Mouse (Mus musculus): Measurements from ENCODE around the gene Rev1. TPM values are rescaled to one million over a fixed set of nuclear protein-coding genes. Genes with fewer than 3 reads are reported as not detected.
"Not testable (repeated sequence)": the region's sequence is repeated elsewhere in the genome, so short reads cannot be mapped to it uniquely, and the experiment has no call there.

Gene Rev1
- polyA plus RNA-seq, 2 experiments: 13.0 to 14.6 TPM

GRCm38 (mm10) chr1:38103214-38103613, 26.4 kb downstream of the Rev1 start:
- DNase-seq (ENCODE audit: low read depth in 3 of 3, low spot score in 3 of 3) (no peak), ATAC-seq (ENCODE audit: insufficient read depth) (no peak)
- Histone ChIP-seq H3K4me3 (ENCODE audit: insufficient read depth in 1 of 2, low read depth in 2 of 2, low read length in 2 of 2) (no peak overlapping the region), H3K9me3 (ENCODE audit: control insufficient read depth, low read length) (no peaks in the 10 kb centered on the region), H3K27ac (no peak overlapping the region), H3K4me1 (replicated peaks; ENCODE audit: control insufficient read depth in 2 of 2, insufficient read depth in 2 of 2, low read length in 1 of 2) (peaks cover 0 to 2% of the 10 kb centered on the region in 2 experiments; a peak in 1 of 4 replicates), H3K27me3 (ENCODE audit: control insufficient read depth, insufficient read depth, low read length) (no peaks in the 10 kb centered on the region), H3K9ac (replicated peaks) (no peak overlapping the region), H3K4me2 (ENCODE audit: low read depth) (no peak overlapping the region), H3K36me3 (replicated peaks; ENCODE audit: control insufficient read depth, insufficient read depth, low read depth) (peaks cover 8% of the 10 kb centered on the region; the same call in 1 of the 2 replicates)
- 67% methylated on average over 1 of the region's 1 CpGs for WGBS (ENCODE audit: insufficient replicate concordance)
- TF ChIP-seq CTCF (IDR thresholded peaks at IDR 0.05; ENCODE audit: low read depth): no peak
- no peak for TF ChIP-seq EP300 (IDR thresholded peaks at IDR 0.05; ENCODE audit: low read depth)

- ATAC-seq (ENCODE audit: insufficient read depth): no peak
- no peak overlapping the region for H3K4me3 ChIP-seq (ENCODE audit: insufficient read depth in 1 of 2, low read depth in 2 of 2, low read length in 2 of 2)
- no peak overlapping the region for H3K27ac ChIP-seq
- TF ChIP-seq EP300 (IDR thresholded peaks at IDR 0.05; ENCODE audit: low read depth): no peak
- TF ChIP-seq CTCF (IDR thresholded peaks at IDR 0.05; ENCODE audit: low read depth): no peak
- H3K4me2 ChIP-seq (ENCODE audit: low read depth): no peak overlapping the region
- H3K9ac ChIP-seq (replicated peaks): no peak overlapping the region
- H3K27me3 ChIP-seq (ENCODE audit: control insufficient read depth, insufficient read depth, low read length): no peaks in the 10 kb centered on the region
- peaks cover 30% of the 10 kb centered on the region for H3K36me3 ChIP-seq (replicated peaks; ENCODE audit: control insufficient read depth, insufficient read depth, low read depth)
- WGBS (ENCODE audit: insufficient replicate concordance): 60% methylated on average over 8 of the region's 8 CpGs
- no peaks in the 10 kb centered on the region for H3K4me1 ChIP-seq (replicated peaks; ENCODE audit: control insufficient read depth in 2 of 2, insufficient read depth in 2 of 2, low read length in 1 of 2)
- no peaks in the 10 kb centered on the region for H3K9me3 ChIP-seq (ENCODE audit: control insufficient read depth, low read length)
- DNase-seq (ENCODE audit: low read depth in 3 of 3, low spot score in 3 of 3): no peak
Measured at GRCm38 (mm10) chr1:38081316-38081715, 48.3 kb downstream of the Rev1 start.

- H3K36me3 ChIP-seq (replicated peaks; ENCODE audit: control insufficient read depth, insufficient read depth, low read depth): peaks cover 44% of the 10 kb centered on the region
- no peak overlapping the region for H3K9ac ChIP-seq (replicated peaks)
- no peak for TF ChIP-seq EP300 (IDR thresholded peaks at IDR 0.05; ENCODE audit: low read depth)
- no peak for TF ChIP-seq CTCF (IDR thresholded peaks at IDR 0.05; ENCODE audit: low read depth)
- H3K27ac ChIP-seq: no peak overlapping the region
- no peak; the same call in 1 of the 2 replicates for ATAC-seq (ENCODE audit: insufficient read depth)
- no peak overlapping the region for H3K4me2 ChIP-seq (ENCODE audit: low read depth)
- H3K27me3 ChIP-seq (ENCODE audit: control insufficient read depth, insufficient read depth, low read length): no peaks in the 10 kb centered on the region
- WGBS (ENCODE audit: insufficient replicate concordance): 63% methylated on average over 8 of the region's 8 CpGs
- DNase-seq (ENCODE audit: low read depth in 3 of 3, low spot score in 3 of 3): no peak
- H3K4me3 ChIP-seq (ENCODE audit: insufficient read depth in 1 of 2, low read depth in 2 of 2, low read length in 2 of 2): no peak overlapping the region
- no peaks in the 10 kb centered on the region for H3K9me3 ChIP-seq (ENCODE audit: control insufficient read depth, low read length)
- no peaks in the 10 kb centered on the region for H3K4me1 ChIP-seq (replicated peaks; ENCODE audit: control insufficient read depth in 2 of 2, insufficient read depth in 2 of 2, low read length in 1 of 2)
Measured at GRCm38 (mm10) chr1:38071326-38071725, 58.3 kb downstream of the Rev1 start.

- H3K27me3 ChIP-seq (ENCODE audit: control insufficient read depth, insufficient read depth, low read length): no peaks in the 10 kb centered on the region
- no peak overlapping the region for H3K27ac ChIP-seq
- H3K9me3 ChIP-seq (ENCODE audit: control insufficient read depth, low read length): no peaks in the 10 kb centered on the region
- H3K4me3 ChIP-seq (ENCODE audit: insufficient read depth in 1 of 2, low read depth in 2 of 2, low read length in 2 of 2): no peak overlapping the region
- H3K4me2 ChIP-seq (ENCODE audit: low read depth): no peak overlapping the region
- ATAC-seq (ENCODE audit: insufficient read depth): no peak
- no peak for DNase-seq (ENCODE audit: low read depth in 3 of 3, low spot score in 3 of 3)
- TF ChIP-seq EP300 (IDR thresholded peaks at IDR 0.05; ENCODE audit: low read depth) (no peak), CTCF (IDR thresholded peaks at IDR 0.05; ENCODE audit: low read depth) (no peak)
- WGBS (ENCODE audit: insufficient replicate concordance): 91% methylated on average over 10 of the region's 10 CpGs
- H3K36me3 ChIP-seq (replicated peaks; ENCODE audit: control insufficient read depth, insufficient read depth, low read depth): peaks cover 56% of the 10 kb centered on the region
- H3K9ac ChIP-seq (replicated peaks): no peak overlapping the region
- no peaks in the 10 kb centered on the region for H3K4me1 ChIP-seq (replicated peaks; ENCODE audit: control insufficient read depth in 2 of 2, insufficient read depth in 2 of 2, low read length in 1 of 2)
Measured at GRCm38 (mm10) chr1:38067276-38067675, 62.3 kb downstream of the Rev1 start.

- H3K4me1 ChIP-seq (replicated peaks; ENCODE audit: control insufficient read depth in 2 of 2, insufficient read depth in 2 of 2, low read length in 1 of 2); H3K27ac ChIP-seq; H3K9ac ChIP-seq (replicated peaks); H3K9me3 ChIP-seq (ENCODE audit: control insufficient read depth, low read length); H3K4me2 ChIP-seq (ENCODE audit: low read depth); DNase-seq (ENCODE audit: low read depth in 3 of 3, low spot score in 3 of 3); ATAC-seq (ENCODE audit: insufficient read depth); H3K27me3 ChIP-seq (ENCODE audit: control insufficient read depth, insufficient read depth, low read length); H3K4me3 ChIP-seq (ENCODE audit: insufficient read depth in 1 of 2, low read depth in 2 of 2, low read length in 2 of 2): not testable (repeated sequence)
- 85% methylated on average over 2 of the region's 2 CpGs for WGBS (ENCODE audit: insufficient replicate concordance)
- peaks cover 61% of the 10 kb centered on the region for H3K36me3 ChIP-seq (replicated peaks; ENCODE audit: control insufficient read depth, insufficient read depth, low read depth)
Measured at GRCm38 (mm10) chr1:38062156-38062555, 67.4 kb downstream of the Rev1 start.
